Mouse (Mus musculus) lung, adult 2 months (tissue): Measurements from ENCODE around the gene Foxi3.

Experiments used
- CTCF ChIP-seq: fragments of 200-500 bp; IDR thresholded peaks from 2 replicates; pipeline ENCODE4 v1.5.1; 2011; ENCODE audit warnings: mild to moderate bottlenecking, low read length, control low read depth; ENCODE audit not compliant: insufficient read depth
- POLR2A ChIP-seq: fragments of 200-500 bp; IDR thresholded peaks from 2 replicates; pipeline ENCODE4 v1.6.1; 2011; ENCODE audit warnings: low read depth, mild to moderate bottlenecking, control low read depth, low read length, borderline replicate concordance; ENCODE audit errors: extremely low read depth

DNA sequence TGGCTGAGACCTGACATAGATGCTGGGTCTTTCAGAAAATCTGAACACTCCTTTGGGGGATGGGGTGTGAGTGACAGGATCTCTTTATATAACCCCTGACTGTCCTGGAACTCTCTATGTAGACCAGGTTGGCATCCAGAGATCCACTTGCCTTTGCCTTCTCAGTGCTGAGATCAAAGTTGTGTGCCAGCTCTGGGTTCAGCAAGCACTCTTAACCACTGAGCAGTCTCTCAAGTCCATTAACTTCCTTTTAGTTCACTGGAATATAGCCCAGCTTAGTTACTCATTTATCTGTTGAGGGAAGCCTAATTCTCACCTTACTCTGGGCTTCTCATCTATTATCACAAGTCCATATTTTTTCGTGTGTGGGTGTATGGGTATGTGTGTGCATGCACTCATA is 26.1 kb downstream of the Foxi3 start:
- TF ChIP-seq POLR2A (no peak), CTCF (no peak)
